Mouse (Mus musculus): ENCODE data around the gene Casp9. TPM values are rescaled to one million over a fixed set of nuclear protein-coding genes. Genes with fewer than 3 reads are reported as not detected.

The Casp9 gene
- polyA plus RNA-seq (2017; shearing (Covaris generic)): 10 to 100 TPM; 11.5 to 18.3 TPM

GRCm38 (mm10) chr4:141793282-141794151 is at the start of gene Casp9:
Gene Casp9, plus strand, starts transcription at chr4:141793612.

GRCm38 (mm10) chr4:141746578-141747346 is 46.6 kb upstream of the Casp9 start, which contains the start of gene Agmat:
Gene Agmat, plus strand, starts transcription at chr4:141746672.

GRCm38 (mm10) chr4:141790524-141790990 is 2.9 kb upstream of the Casp9 start, which contains the start of gene Dnajc16:
Gene Dnajc16, minus strand, starts transcription at chr4:141790931.

GRCm38 (mm10) chr4:141826060-141826459 is 32.6 kb downstream of the Casp9 start, which contains the start of gene Cela2a:
Gene Cela2a, minus strand, starts transcription at chr4:141826160.

GRCm38 (mm10) chr4:141845999-141846398 is 52.6 kb downstream of the Casp9 start, which contains the start of gene Ctrc:
Gene Ctrc, minus strand, starts transcription at chr4:141846359.

Other genes starting within 250 kb of the Casp9 start
- 1 to 10 TPM in 1 of 2 experiments, under 1 TPM in 1; 0.18 to 1.5 TPM for gene Fblim1, start 187.5 kb upstream of the Casp9 start, polyA plus RNA-seq (2017; shearing (Covaris generic))
- under 1 TPM; 0.13 to 0.26 TPM for gene Tmem82, start 175.0 kb upstream of the Casp9 start, polyA plus RNA-seq (2017; shearing (Covaris generic))
- gene Slc25a34, start 169.8 kb upstream of the Casp9 start, polyA plus RNA-seq (2017; shearing (Covaris generic)): under 1 TPM; 0.31 to 0.42 TPM
- 10 to 100 TPM; 12.2 to 14.7 TPM for gene Plekhm2, start 128.7 kb upstream of the Casp9 start, polyA plus RNA-seq (2017; shearing (Covaris generic))
- 1 to 10 TPM in 1 of 2 experiments, not detected in 1; 1.1 TPM for gene Rsc1a1, start 108.0 kb upstream of the Casp9 start, polyA plus RNA-seq (2017; shearing (Covaris generic))
- gene Ddi2, start 70.2 kb upstream of the Casp9 start, polyA plus RNA-seq (2017; shearing (Covaris generic)): 10 to 100 TPM; 23.7 to 29.3 TPM
- under 1 TPM in 1 of 2 experiments, not detected in 1; 0.66 TPM for gene Agmat, start 46.9 kb upstream of the Casp9 start, polyA plus RNA-seq (2017; shearing (Covaris generic))
- gene Dnajc16, start 2.7 kb upstream of the Casp9 start, polyA plus RNA-seq (2017; shearing (Covaris generic)): 1 to 10 TPM; 1.9 to 3.3 TPM
- gene Cela2a, start 32.5 kb downstream of the Casp9 start, polyA plus RNA-seq (2017; shearing (Covaris generic)): under 1 TPM in 1 of 2 experiments, not detected in 1; 0.53 TPM
- gene Ctrc, start 52.7 kb downstream of the Casp9 start, polyA plus RNA-seq (2017; shearing (Covaris generic)): under 1 TPM in 1 of 2 experiments, not detected in 1; 0.49 TPM
- 100 to 1,000 TPM; 124 to 147 TPM for gene Efhd2, start 81.3 kb downstream of the Casp9 start, polyA plus RNA-seq (2017; shearing (Covaris generic))
- 1 to 10 TPM; 1.4 to 3.6 TPM for gene Fhad1, start 221.5 kb downstream of the Casp9 start, polyA plus RNA-seq (2017; shearing (Covaris generic))

Measured in inflammation-experienced regulatory T-cells (primary cell).